In genomic region chr15:102943468-102943813, GRCm38 (mm10) we compare ENCODE assay signal across 20 mouse cellular contexts. TPM values are rescaled to one million over a fixed set of nuclear protein-coding genes. Genes with fewer than 3 reads are reported as not detected.
DNase-seq lines count a peak whose midpoint lies in the region; ATAC-seq and TF ChIP-seq lines count a peak whose summit lies in the region.
"Had no signal": no experiment of that assay in that cellular context is flagged by ENCODE, and none has a peak within 500 bp of the region (broad histone marks: within the 10 kb centered on the region; RNA-seq: fewer than 3 reads in every experiment).

No protein-coding gene starts in this region.

- peaks cover 100% of the 10 kb centered on the region for H3K27me3 ChIP-seq in heart, embryonic 10.5 days (ENCODE audit: insufficient read depth, poor library complexity, severe bottlenecking)
- H3K27me3 ChIP-seq in intestine, postnatal 0 days (replicated peaks; ENCODE audit: control insufficient read depth, insufficient read depth, low read length): peaks cover 99% of the 10 kb centered on the region
- peaks cover 95% of the 10 kb centered on the region for H3K27me3 ChIP-seq in intestine, embryonic 15.5 days (replicated peaks)
- peaks cover 96% of the 10 kb centered on the region for H3K27me3 ChIP-seq in E14TG2a.4 (ENCODE audit: insufficient read depth, low read length)
- peaks cover 90% of the 10 kb centered on the region for H3K27me3 ChIP-seq in limb, embryonic 12.5 days

- DNase-seq in heart, embryonic 10.5 days (ENCODE audit: low spot score): no peak
- no peak for DNase-seq in heart, postnatal 10 days
- no peak for DNase-seq in cerebellum, postnatal 14 days
- DNase-seq: cerebellum, adult 11-12 months; liver, embryonic 13.5 days; lung, postnatal 14 days; right cerebral cortex, postnatal 4 days; thymus, postnatal 25 days had no signal

- H3K4me3 ChIP-seq in heart, embryonic 10.5 days: peak overlapping the region; percentile 50
- no peak overlapping the region for H3K4me3 ChIP-seq in intestine, postnatal 0 days (ENCODE audit: low read depth, low read length)
- no peak overlapping the region for H3K4me3 ChIP-seq in intestine, embryonic 15.5 days (replicated peaks)
- peak overlapping the region; percentile 69 for H3K4me3 ChIP-seq in E14TG2a.4 (replicated peaks; ENCODE audit: low read length)
- H3K4me3 ChIP-seq in limb, embryonic 12.5 days (replicated peaks): peak overlapping the region; percentile 41
- H3K4me3 ChIP-seq: left cerebral cortex, adult 2 months; liver, embryonic 13.5 days had no signal

- WGBS in heart, embryonic 10.5 days: under 1% methylated on average over 5 of the region's 5 CpGs
- 5% methylated on average over 5 of the region's 5 CpGs for WGBS in intestine, postnatal 0 days
- 3% methylated on average over 5 of the region's 5 CpGs for WGBS in intestine, embryonic 15.5 days
- WGBS in limb, embryonic 12.5 days: 4% methylated on average over 5 of the region's 5 CpGs

- peaks cover 10% of the 10 kb centered on the region; the same call in 1 of the 2 replicates for H3K4me1 ChIP-seq in heart, embryonic 10.5 days
- H3K4me1 ChIP-seq in intestine, postnatal 0 days (replicated peaks; ENCODE audit: control insufficient read depth, insufficient read depth, low read length): no peaks in the 10 kb centered on the region
- H3K4me1 ChIP-seq in intestine, embryonic 15.5 days (replicated peaks): 0 out of 2 replicates have a peak, but pooled peaks cover 2% of the 10 kb centered on the region
- peaks cover 43% of the 10 kb centered on the region for H3K4me1 ChIP-seq in E14TG2a.4 (replicated peaks; ENCODE audit: low read depth, low read length)
- peaks cover 17% of the 10 kb centered on the region for H3K4me1 ChIP-seq in limb, embryonic 12.5 days (replicated peaks)
- H3K4me1 ChIP-seq: liver, embryonic 13.5 days had no signal

- no peak; the same call in 1 of the 2 replicates for TF ChIP-seq CTCF in intestine, postnatal 0 days (IDR thresholded peaks at IDR 0.05; ENCODE audit: low read depth)
- no peak for TF ChIP-seq CTCF in E14TG2a.4 (conservative IDR thresholded peaks at IDR 0.05; ENCODE audit: low read length)

- ATAC-seq in intestine, postnatal 0 days: no peak
- ATAC-seq in intestine, embryonic 15.5 days: no peak
- ATAC-seq in limb, embryonic 12.5 days (ENCODE audit: insufficient number of reproducible peaks, insufficient read depth, low FRiP score, low TSS enrichment, low read depth): no peak
- ATAC-seq in frontal cortex, adult (ENCODE audit: low TSS enrichment): no peak
- ATAC-seq: activated CD4-positive, CD25-positive, alpha-beta regulatory T cell, adult 4 months; midbrain, embryonic 15.5 days had no signal

- no peaks in the 10 kb centered on the region for H3K9me3 ChIP-seq in heart, embryonic 10.5 days
- no peaks in the 10 kb centered on the region for H3K9me3 ChIP-seq in intestine, postnatal 0 days (ENCODE audit: control insufficient read depth)
- H3K9me3 ChIP-seq in intestine, embryonic 15.5 days: no peaks in the 10 kb centered on the region
- H3K9me3 ChIP-seq in E14TG2a.4 (ENCODE audit: low read length): no peaks in the 10 kb centered on the region
- H3K9me3 ChIP-seq in limb, embryonic 12.5 days: no peaks in the 10 kb centered on the region
- H3K9me3 ChIP-seq: liver, embryonic 13.5 days; midbrain, embryonic 15.5 days had no signal

- no peak overlapping the region for H3K9ac ChIP-seq in intestine, postnatal 0 days (ENCODE audit: low read depth, low read length)
- H3K9ac ChIP-seq in intestine, embryonic 15.5 days: no peak overlapping the region
- H3K9ac ChIP-seq in limb, embryonic 12.5 days (replicated peaks): peak overlapping the region; percentile 70
- H3K9ac ChIP-seq: liver, embryonic 13.5 days; midbrain, embryonic 15.5 days had no signal

- intact Hi-C loops in heart, postnatal 10 days (cut with DNase I): loop anchor here (1.0 kb wide), 1 partner anchor 182 kb away; no protein-coding TSS in a partner anchor

- H3K4me2 ChIP-seq in intestine, postnatal 0 days (replicated peaks; ENCODE audit: low read depth): 0 out of 2 replicates have a peak overlapping the region, but pooled peaks have one; percentile 37
- no peak overlapping the region for H3K4me2 ChIP-seq in intestine, embryonic 15.5 days (replicated peaks)
- peak overlapping the region; percentile 59 for H3K4me2 ChIP-seq in limb, embryonic 12.5 days
- H3K4me2 ChIP-seq: liver, embryonic 13.5 days had no signal

- H3K36me3 ChIP-seq in heart, embryonic 10.5 days: no peaks in the 10 kb centered on the region
- no peaks in the 10 kb centered on the region for H3K36me3 ChIP-seq in intestine, postnatal 0 days (ENCODE audit: control insufficient read depth, insufficient read depth)
- H3K36me3 ChIP-seq in intestine, embryonic 15.5 days: no peaks in the 10 kb centered on the region
- H3K36me3 ChIP-seq in E14TG2a.4 (ENCODE audit: insufficient read depth, low read length): no peaks in the 10 kb centered on the region
- no peaks in the 10 kb centered on the region for H3K36me3 ChIP-seq in limb, embryonic 12.5 days
- H3K36me3 ChIP-seq: liver, embryonic 13.5 days; midbrain, embryonic 15.5 days had no signal

- no peak overlapping the region for H3K27ac ChIP-seq in heart, embryonic 10.5 days
- no peak overlapping the region for H3K27ac ChIP-seq in intestine, postnatal 0 days (ENCODE audit: low read depth, low read length)
- no peak overlapping the region for H3K27ac ChIP-seq in intestine, embryonic 15.5 days
- H3K27ac ChIP-seq in limb, embryonic 12.5 days: peak overlapping the region; percentile 31; the same call in 1 of the 2 replicates
- H3K27ac ChIP-seq: left cerebral cortex, adult 2 months; liver, embryonic 13.5 days; midbrain, embryonic 15.5 days had no signal

RNA-seq across cellular contexts. Expression of gene Hoxc12, which starts 6.9 kb away (rescaled TPM):
- polyA plus RNA-seq in heart, embryonic 10.5 days (2016; fragmentation: Nextera tagmentation; extraction: Ambion mirVana): not detected in 2 replicates
- total RNA-seq in heart, postnatal 10 days (2021): not detected
- polyA plus RNA-seq in intestine, postnatal 0 days (2015; fragmentation: Nextera tagmentation; extraction: Ambion mirVana): not detected in 2 replicates
- polyA plus RNA-seq in intestine, embryonic 15.5 days (2015; fragmentation: Nextera tagmentation; extraction: Ambion mirVana): not detected in 2 replicates
- polyA plus RNA-seq in limb, embryonic 12.5 days (2016; fragmentation: Nextera tagmentation; extraction: Ambion mirVana): 2.0 and 2.8 TPM in 2 replicates
- total RNA-seq: gastrocnemius, postnatal 25 days; layer of hippocampus, adult 18-20 months; left cerebral cortex, adult 2 months had no signal
- polyA plus RNA-seq: activated CD4-positive, CD25-positive, alpha-beta regulatory T cell, adult 4 months; cortical plate, adult 2 months; liver, embryonic 13.5 days; midbrain, embryonic 15.5 days; stomach, embryonic 14.5 days had no signal

RNA-seq across cellular contexts. Expression of gene Hoxc11, which starts 10.8 kb away (rescaled TPM):
- not detected in 2 replicates for polyA plus RNA-seq in heart, embryonic 10.5 days (2016; fragmentation: Nextera tagmentation; extraction: Ambion mirVana)
- not detected for total RNA-seq in heart, postnatal 10 days (2021)
- polyA plus RNA-seq in intestine, postnatal 0 days (2015; fragmentation: Nextera tagmentation; extraction: Ambion mirVana): not detected in 2 replicates
- not detected in 2 replicates for polyA plus RNA-seq in intestine, embryonic 15.5 days (2015; fragmentation: Nextera tagmentation; extraction: Ambion mirVana)
- polyA plus RNA-seq in limb, embryonic 12.5 days (2016; fragmentation: Nextera tagmentation; extraction: Ambion mirVana): 3.5 and 5.2 TPM in 2 replicates
- total RNA-seq: layer of hippocampus, adult 18-20 months; left cerebral cortex, adult 2 months had no signal
- polyA plus RNA-seq: activated CD4-positive, CD25-positive, alpha-beta regulatory T cell, adult 4 months; cortical plate, adult 2 months; liver, embryonic 13.5 days; midbrain, embryonic 15.5 days; stomach, embryonic 14.5 days had no signal

RNA-seq across cellular contexts. Expression of gene Hoxc13, which starts 22.5 kb away (rescaled TPM):
- not detected in 2 replicates for polyA plus RNA-seq in heart, embryonic 10.5 days (2016; fragmentation: Nextera tagmentation; extraction: Ambion mirVana)
- not detected for total RNA-seq in heart, postnatal 10 days (2021)
- polyA plus RNA-seq in intestine, postnatal 0 days (2015; fragmentation: Nextera tagmentation; extraction: Ambion mirVana): not detected in 2 replicates
- not detected in 2 replicates for polyA plus RNA-seq in intestine, embryonic 15.5 days (2015; fragmentation: Nextera tagmentation; extraction: Ambion mirVana)
- 3.6 and 5.0 TPM in 2 replicates for polyA plus RNA-seq in limb, embryonic 12.5 days (2016; fragmentation: Nextera tagmentation; extraction: Ambion mirVana)
- total RNA-seq: gastrocnemius, postnatal 25 days; layer of hippocampus, adult 18-20 months; left cerebral cortex, adult 2 months had no signal
- polyA plus RNA-seq: activated CD4-positive, CD25-positive, alpha-beta regulatory T cell, adult 4 months; cortical plate, adult 2 months; liver, embryonic 13.5 days; midbrain, embryonic 15.5 days; stomach, embryonic 14.5 days had no signal

RNA-seq across cellular contexts. Expression of gene Hoxc10, which starts 23.2 kb away (rescaled TPM):
- polyA plus RNA-seq in heart, embryonic 10.5 days (2016; fragmentation: Nextera tagmentation; extraction: Ambion mirVana): 0.07 and 0.62 TPM in 2 replicates
- total RNA-seq in heart, postnatal 10 days (2021): not detected
- 0.25 TPM in 1 of 2 replicates, not detected in the other for polyA plus RNA-seq in intestine, postnatal 0 days (2015; fragmentation: Nextera tagmentation; extraction: Ambion mirVana)
- 1.9 and 2.6 TPM in 2 replicates for polyA plus RNA-seq in intestine, embryonic 15.5 days (2015; fragmentation: Nextera tagmentation; extraction: Ambion mirVana)
- polyA plus RNA-seq in limb, embryonic 12.5 days (2016; fragmentation: Nextera tagmentation; extraction: Ambion mirVana): 20.7 and 21.2 TPM in 2 replicates
- total RNA-seq: layer of hippocampus, adult 18-20 months; left cerebral cortex, adult 2 months had no signal
- polyA plus RNA-seq: activated CD4-positive, CD25-positive, alpha-beta regulatory T cell, adult 4 months; cortical plate, adult 2 months; liver, embryonic 13.5 days; midbrain, embryonic 15.5 days; stomach, embryonic 14.5 days had no signal

RNA-seq across cellular contexts. Expression of gene Hoxc5, which starts 23.8 kb away (rescaled TPM):
- 0.60 and 5.5 TPM in 2 replicates for polyA plus RNA-seq in heart, embryonic 10.5 days (2016; fragmentation: Nextera tagmentation; extraction: Ambion mirVana)
- total RNA-seq in heart, postnatal 10 days (2021): under 1 TPM; 0.12 to 0.15 TPM
- polyA plus RNA-seq in intestine, postnatal 0 days (2015; fragmentation: Nextera tagmentation; extraction: Ambion mirVana): 3.4 and 3.9 TPM in 2 replicates
- 7.7 and 10.1 TPM in 2 replicates for polyA plus RNA-seq in intestine, embryonic 15.5 days (2015; fragmentation: Nextera tagmentation; extraction: Ambion mirVana)
- polyA plus RNA-seq in limb, embryonic 12.5 days (2016; fragmentation: Nextera tagmentation; extraction: Ambion mirVana): 6.3 and 12.2 TPM in 2 replicates
- total RNA-seq: layer of hippocampus, adult 18-20 months; left cerebral cortex, adult 2 months had no signal
- polyA plus RNA-seq: activated CD4-positive, CD25-positive, alpha-beta regulatory T cell, adult 4 months; cortical plate, adult 2 months; midbrain, embryonic 15.5 days had no signal

Comparison
In these comparisons a context has a peak if more than half of its experiments do, and no peak if none do; other contexts are left out.
1. H3K4me3 ChIP-seq: peak in heart, embryonic 10.5 days (single experiment), E14TG2a.4 (single experiment) and limb, embryonic 12.5 days (single experiment); none in intestine, postnatal 0 days (single experiment) and intestine, embryonic 15.5 days (single experiment).